ENCODE assay signal across 8 mouse cellular contexts in the genomic region with DNA sequence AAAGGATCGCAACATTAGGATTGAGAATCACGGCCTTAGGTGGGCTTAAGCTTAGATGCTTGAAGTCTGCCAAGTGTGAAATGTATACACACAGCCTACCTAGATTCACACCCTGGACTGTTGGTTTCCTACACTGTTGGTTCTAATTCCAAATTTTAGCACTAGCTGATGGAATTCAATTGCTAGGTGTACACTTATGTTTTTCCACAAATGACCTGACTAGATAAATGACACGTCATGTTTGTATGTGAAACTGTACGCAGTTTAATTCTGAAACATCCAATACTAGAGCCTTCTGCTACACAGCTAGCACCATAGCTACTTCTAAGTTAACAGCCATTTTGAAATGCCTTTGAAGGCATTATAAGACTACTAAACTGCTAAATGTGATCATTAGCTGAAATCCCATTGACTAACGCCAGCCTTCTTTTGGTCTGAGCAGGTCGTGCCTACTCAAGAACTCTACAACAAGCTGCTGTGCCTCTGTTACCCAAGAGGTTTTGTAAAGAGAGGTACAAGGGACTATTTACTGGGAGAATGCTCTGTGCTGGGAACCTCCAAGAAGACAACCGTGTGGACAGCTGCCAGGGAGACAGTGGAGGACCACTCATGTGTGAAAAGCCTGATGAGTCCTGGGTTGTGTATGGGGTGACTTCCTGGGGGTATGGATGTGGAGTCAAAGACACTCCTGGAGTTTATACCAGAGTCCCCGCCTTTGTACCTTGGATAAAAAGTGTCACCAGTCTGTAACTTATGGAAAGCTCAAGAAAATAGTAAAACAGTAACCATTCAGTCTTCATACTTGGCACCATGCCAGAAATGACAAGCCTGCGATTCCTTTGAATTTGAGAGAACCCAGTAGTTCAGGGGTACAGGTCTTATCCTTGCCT. TPM values are rescaled to one million over a fixed set of nuclear protein-coding genes. Genes with fewer than 3 reads are reported as not detected.
A peak's percentile ranks its signal among the peaks of the same experiment; 100 is the strongest.
DNase-seq lines count a peak whose midpoint lies in the region; ATAC-seq lines count a peak whose summit lies in the region.

No protein-coding gene starts in this region.

- H3K27me3 ChIP-seq in megakaryocyte, embryonic 14.5 days (replicated peaks), result no peaks in the 10 kb centered on the region
- no peaks in the 10 kb centered on the region for H3K27me3 ChIP-seq in heart, embryonic 14.5 days (ENCODE audit: control insufficient read depth, insufficient read depth, low read length)
- H3K27me3 ChIP-seq in limb, embryonic 11.5 days (ENCODE audit: control insufficient read depth, insufficient read depth, low read length), result no peaks in the 10 kb centered on the region
- no peaks in the 10 kb centered on the region for H3K27me3 ChIP-seq in neural tube, embryonic 13.5 days

- peak overlapping the region; percentile 3 for H3K4me3 ChIP-seq in megakaryocyte, embryonic 14.5 days (replicated peaks)
- H3K4me3 ChIP-seq in heart, embryonic 14.5 days (ENCODE audit: control insufficient read depth in 1 of 2, insufficient read depth in 1 of 2, low read depth in 1 of 2, low read length in 2 of 2), result no peak overlapping the region
- no peak overlapping the region for H3K4me3 ChIP-seq in limb, embryonic 11.5 days (ENCODE audit: low read depth, low read length)
- no peak overlapping the region; the same call in 1 of the 2 replicates for H3K4me3 ChIP-seq in neural tube, embryonic 13.5 days

- DNase-seq in adrenal gland, adult 2 months, result peak; percentile 8
- DNase-seq in adrenal gland, postnatal 25 days, result no peak
- DNase-seq in limb, embryonic 11.5 days (ENCODE audit: low spot score), result peak; percentile 36

- ATAC-seq in megakaryocyte, adult 5-6 weeks (ENCODE audit: poor library complexity, severe bottlenecking), result no peak
- no peak for ATAC-seq in heart, embryonic 14.5 days (ENCODE audit: insufficient number of reproducible peaks, insufficient read depth, low FRiP score, low read depth)
- ATAC-seq in limb, embryonic 11.5 days (ENCODE audit: insufficient number of reproducible peaks, low FRiP score, low TSS enrichment, low read depth), result no peak
- no peak for ATAC-seq in neural tube, embryonic 13.5 days (ENCODE audit: low read depth)
- no peak for ATAC-seq in activated CD4-positive, CD25-positive, alpha-beta regulatory T cell, adult 4 months

- peaks cover 35% of the 10 kb centered on the region for H3K4me1 ChIP-seq in megakaryocyte, embryonic 14.5 days
- peaks cover 0 to 14% of the 10 kb centered on the region in 2 experiments; a peak in 3 of 4 replicates for H3K4me1 ChIP-seq in heart, embryonic 14.5 days (ENCODE audit: control insufficient read depth in 2 of 2, insufficient read depth in 2 of 2, low read length in 2 of 2)
- peaks cover 3% of the 10 kb centered on the region; the same call in 1 of the 2 replicates for H3K4me1 ChIP-seq in limb, embryonic 11.5 days (ENCODE audit: control insufficient read depth, insufficient read depth, low read length)
- H3K4me1 ChIP-seq in neural tube, embryonic 13.5 days (replicated peaks), result peaks cover 35% of the 10 kb centered on the region

- no peaks in the 10 kb centered on the region for H3K9me3 ChIP-seq in megakaryocyte, embryonic 14.5 days
- H3K9me3 ChIP-seq in heart, embryonic 14.5 days (ENCODE audit: control insufficient read depth, low read length), result no peaks in the 10 kb centered on the region
- H3K9me3 ChIP-seq in limb, embryonic 11.5 days (ENCODE audit: control insufficient read depth, low read length), result no peaks in the 10 kb centered on the region
- no peaks in the 10 kb centered on the region for H3K9me3 ChIP-seq in neural tube, embryonic 13.5 days

- no peak overlapping the region for H3K9ac ChIP-seq in heart, embryonic 14.5 days (ENCODE audit: low read length)
- no peak overlapping the region for H3K9ac ChIP-seq in limb, embryonic 11.5 days (ENCODE audit: low read length)
- no peak overlapping the region for H3K9ac ChIP-seq in neural tube, embryonic 13.5 days

- 59% methylated on average over 9 of the region's 9 CpGs for WGBS in heart, embryonic 14.5 days
- WGBS in limb, embryonic 11.5 days, result 55% methylated on average over 9 of the region's 9 CpGs
- WGBS in neural tube, embryonic 13.5 days, result 54% methylated on average over 9 of the region's 9 CpGs

- H3K4me2 ChIP-seq in heart, embryonic 14.5 days (ENCODE audit: low read length), result peak overlapping the region; percentile 84
- no peak overlapping the region for H3K4me2 ChIP-seq in limb, embryonic 11.5 days (ENCODE audit: low read depth, severe bottlenecking)
- H3K4me2 ChIP-seq in neural tube, embryonic 13.5 days, result peak overlapping the region; percentile 61

- peaks cover 28% of the 10 kb centered on the region for H3K36me3 ChIP-seq in megakaryocyte, embryonic 14.5 days (replicated peaks; ENCODE audit: low read length)
- H3K36me3 ChIP-seq in heart, embryonic 14.5 days (ENCODE audit: control insufficient read depth, insufficient read depth, low read length), result peaks cover 20% of the 10 kb centered on the region
- H3K36me3 ChIP-seq in limb, embryonic 11.5 days (ENCODE audit: control insufficient read depth, insufficient read depth, low read length), result no peaks in the 10 kb centered on the region; the same call in 1 of the 2 replicates
- peaks cover 8% of the 10 kb centered on the region for H3K36me3 ChIP-seq in neural tube, embryonic 13.5 days

- peak overlapping the region; percentile 6 to 27; a peak in 1 of 4 replicates for H3K27ac ChIP-seq in heart, embryonic 14.5 days (replicated peaks in 1 of 2; ENCODE audit: control insufficient read depth in 1 of 2, insufficient read depth in 1 of 2, low read depth in 2 of 2, low read length in 2 of 2)
- H3K27ac ChIP-seq in limb, embryonic 11.5 days (replicated peaks; ENCODE audit: low read depth, low read length), result no peak overlapping the region
- no peak overlapping the region for H3K27ac ChIP-seq in neural tube, embryonic 13.5 days (replicated peaks)

RNA-seq across cellular contexts. Expression of a gene that starts 59.3 kb away (rescaled TPM):
- total RNA-seq in adrenal gland, adult 2 months (2021), result 1 to 10 TPM; 1.2 to 2.3 TPM
- polyA plus RNA-seq in adrenal gland, adult 2 months (2012; rRNA removed), result 2.7 and 3.8 TPM in 2 replicates
- 1.3 and 1.5 TPM in 2 replicates for total RNA-seq in adrenal gland, postnatal 25 days (2021)
- polyA plus RNA-seq in megakaryocyte, embryonic 14.5 days (2012; ENCODE audit: insufficient read depth, low replicate concordance), result not detected in 2 replicates
- total RNA-seq in megakaryocyte, adult 5-6 weeks (2015), result 0.16 TPM in 1 of 2 replicates, not detected in the other
- total RNA-seq in megakaryocyte, adult 5-6 weeks (2017), result 0.26 TPM in 1 of 2 replicates, not detected in the other
- polyA plus RNA-seq in heart, embryonic 14.5 days (2014; fragmentation: Nextera tagmentation; extraction: Ambion mirVana), result 2.2 and 3.0 TPM in 2 replicates
- 2.3 and 2.6 TPM in 2 replicates for polyA plus RNA-seq in limb, embryonic 11.5 days (2014; fragmentation: Nextera tagmentation; extraction: Ambion mirVana)
- polyA plus RNA-seq in neural tube, embryonic 13.5 days (2015; fragmentation: Nextera tagmentation; extraction: Ambion mirVana), result 22.5 and 22.7 TPM in 2 replicates
- polyA plus RNA-seq in activated CD4-positive, CD25-positive, alpha-beta regulatory T cell, adult 4 months (2017; shearing (Covaris generic)), result under 1 TPM; 0.59 to 0.79 TPM

Comparison
In these comparisons a context has a peak if more than half of its experiments do, and no peak if none do; other contexts are left out.
1. H3K27ac ChIP-seq: peak in heart, embryonic 14.5 days (2 of 2); none in limb, embryonic 11.5 days (single experiment) and neural tube, embryonic 13.5 days (single experiment).